Mouse (Mus musculus): ENCODE data around the gene Pgam2. TPM values are rescaled to one million over a fixed set of nuclear protein-coding genes. Genes with fewer than 3 reads are reported as not detected.

The Pgam2 gene
- polyA plus RNA-seq, 1 experiment from 2014 or later: 4.5 TPM

DNA sequence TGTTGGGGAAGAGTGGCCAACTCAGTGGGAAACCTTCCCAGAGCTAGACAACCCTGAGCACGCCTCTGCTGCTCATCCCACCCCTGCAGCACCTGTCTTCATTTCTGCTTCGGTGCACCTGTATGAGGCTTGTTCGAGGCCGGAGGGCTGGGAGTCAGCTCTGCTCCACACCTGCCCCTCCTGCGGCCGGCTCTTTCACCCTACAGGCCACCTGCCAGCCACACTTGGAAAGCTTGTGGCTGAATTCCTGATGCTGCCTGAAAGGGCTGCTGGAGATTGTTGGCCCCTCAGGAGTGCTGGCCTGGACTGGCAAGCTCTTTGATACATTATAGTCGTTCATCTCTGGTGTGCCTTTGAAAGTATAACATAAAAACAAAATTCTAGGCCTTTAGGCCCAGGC, 36.8 kb upstream of the Pgam2 start:
- H3K4me2 ChIP-seq: no peak overlapping the region
- WGBS: 84% methylated on average over 7 of the region's 7 CpGs

DNA sequence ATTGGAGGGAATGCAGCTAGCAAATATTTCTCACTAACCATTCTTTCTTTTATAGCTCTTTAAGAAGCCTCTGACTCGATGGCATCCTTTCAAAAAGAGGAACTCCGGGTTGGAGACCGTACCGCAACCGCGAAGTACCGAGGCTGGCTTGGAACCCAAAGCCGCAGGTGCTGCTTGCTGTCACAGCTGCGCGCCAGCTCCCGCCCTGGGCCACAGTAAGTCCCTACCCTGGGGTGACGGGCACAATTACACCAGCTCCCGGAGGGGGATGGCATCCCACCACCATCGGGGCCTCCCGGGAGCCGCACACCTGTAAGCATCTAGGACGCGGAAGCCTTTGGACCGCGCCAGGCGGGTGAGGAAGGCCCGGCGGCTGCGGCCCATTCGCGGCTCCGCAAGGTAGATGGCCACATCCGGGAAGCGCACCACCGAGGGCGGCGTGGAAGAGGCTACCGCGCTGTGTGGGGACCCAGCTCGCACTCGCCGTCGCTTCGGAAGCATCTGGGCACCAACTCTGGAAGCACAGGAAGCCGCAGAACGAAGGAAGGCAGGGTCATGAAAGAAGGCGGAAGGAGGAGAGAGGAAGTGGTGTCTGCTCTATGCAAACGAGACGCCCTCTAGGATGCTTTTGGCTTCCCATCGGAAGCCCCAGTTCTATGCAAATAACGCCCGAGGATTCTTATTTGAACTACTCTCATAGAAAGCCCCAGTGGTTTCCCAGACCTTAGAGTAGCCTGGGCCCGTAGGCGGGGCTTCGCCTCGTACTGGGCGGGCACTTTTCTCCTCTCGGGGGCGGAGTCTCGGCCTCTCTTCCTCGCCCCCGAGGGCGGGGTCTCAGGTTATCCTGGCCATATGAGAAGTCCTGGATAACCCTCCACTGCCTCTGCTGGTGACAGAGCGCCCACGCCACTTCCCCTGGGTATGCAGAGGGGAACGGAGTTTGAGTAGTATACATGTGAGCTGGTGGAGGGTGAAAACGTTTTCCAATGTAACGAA, 34.0 kb upstream of the Pgam2 start, which contains the start of gene Polm:
TSS of gene Polm (minus strand) at position 766 of the 996 bp plus-strand sequence.
- under 1% methylated on average over 63 of the region's 63 CpGs for WGBS
- peak within 1 kb of the TSS; percentile 87 for H3K4me2 ChIP-seq
- peak within 1 kb of the TSS; percentile 77 for H3K9ac ChIP-seq (ENCODE audit: low read length)
- no peaks in the 10 kb centered on the region for H3K36me3 ChIP-seq (ENCODE audit: control insufficient read depth, insufficient read depth, low read length)
- H3K9me3 ChIP-seq (ENCODE audit: control insufficient read depth, low read length): no peaks in the 10 kb centered on the region
- peak within 1 kb of the TSS; percentile 73 for H3K4me3 ChIP-seq (ENCODE audit: low read depth, low read length)
- ATAC-seq (ENCODE audit: low FRiP score) (peak; percentile 97), DNase-seq (ENCODE audit: low spot score, missing footprints) (peak; percentile 99)
- 0 out of 2 replicates have a peak, but pooled peaks cover 3% of the 10 kb centered on the region for H3K4me1 ChIP-seq (ENCODE audit: control insufficient read depth, insufficient read depth, low read length)
- no peaks in the 10 kb centered on the region for H3K27me3 ChIP-seq (ENCODE audit: control insufficient read depth, insufficient read depth, low read length)
- H3K27ac ChIP-seq (ENCODE audit: low read depth, low read length): peak within 1 kb of the TSS; percentile 26; the same call in 1 of the 2 replicates

More for the DNA sequence above, 36.8 kb upstream of the Pgam2 start:
- no peak overlapping the region for H3K9ac ChIP-seq (ENCODE audit: low read length)
- 0 out of 2 replicates have a peak, but pooled peaks cover 3% of the 10 kb centered on the region for H3K4me1 ChIP-seq (ENCODE audit: control insufficient read depth, insufficient read depth, low read length)
- no peak overlapping the region for H3K4me3 ChIP-seq (ENCODE audit: low read depth, low read length)
- ATAC-seq (ENCODE audit: low FRiP score): no peak
- H3K9me3 ChIP-seq (ENCODE audit: control insufficient read depth, low read length): no peaks in the 10 kb centered on the region
- no peaks in the 10 kb centered on the region for H3K36me3 ChIP-seq (ENCODE audit: control insufficient read depth, insufficient read depth, low read length)
- H3K27me3 ChIP-seq (ENCODE audit: control insufficient read depth, insufficient read depth, low read length): no peaks in the 10 kb centered on the region
- DNase-seq (ENCODE audit: low spot score, missing footprints): no peak
- no peak overlapping the region for H3K27ac ChIP-seq (ENCODE audit: low read depth, low read length)

DNA sequence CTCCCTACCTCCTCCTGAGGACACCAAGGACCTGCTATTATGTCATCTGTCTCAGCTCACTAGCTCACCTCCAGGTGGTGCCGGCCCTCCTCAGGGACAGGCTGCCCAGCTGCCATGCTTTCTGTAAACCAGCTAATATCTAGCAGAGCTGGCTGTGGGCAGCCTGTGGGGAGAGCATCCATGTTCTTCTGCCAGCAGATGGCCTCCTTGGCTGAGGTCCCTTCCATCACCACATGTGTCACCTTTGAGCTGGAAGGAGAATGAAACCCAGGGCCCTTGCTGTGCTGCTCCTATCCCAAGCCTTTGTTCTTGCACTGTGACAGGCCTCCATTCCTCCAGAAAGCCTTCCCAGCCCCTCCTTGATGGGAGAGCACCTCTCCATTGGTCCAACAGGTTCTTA, 32.6 kb upstream of the Pgam2 start:
- Histone ChIP-seq H3K27ac (ENCODE audit: low read depth, low read length) (no peak overlapping the region), H3K36me3 (ENCODE audit: control insufficient read depth, insufficient read depth, low read length) (no peaks in the 10 kb centered on the region), H3K4me1 (ENCODE audit: control insufficient read depth, insufficient read depth, low read length) (0 out of 2 replicates have a peak, but pooled peaks cover 3% of the 10 kb centered on the region), H3K9me3 (ENCODE audit: control insufficient read depth, low read length) (no peaks in the 10 kb centered on the region), H3K9ac (ENCODE audit: low read length) (no peak overlapping the region), H3K4me2 (no peak overlapping the region), H3K4me3 (ENCODE audit: low read depth, low read length) (no peak overlapping the region), H3K27me3 (ENCODE audit: control insufficient read depth, insufficient read depth, low read length) (no peaks in the 10 kb centered on the region)
- 53% methylated on average over 1 of the region's 1 CpGs for WGBS
- DNase-seq (ENCODE audit: low spot score, missing footprints): no peak
- ATAC-seq (ENCODE audit: low FRiP score): no peak

DNA sequence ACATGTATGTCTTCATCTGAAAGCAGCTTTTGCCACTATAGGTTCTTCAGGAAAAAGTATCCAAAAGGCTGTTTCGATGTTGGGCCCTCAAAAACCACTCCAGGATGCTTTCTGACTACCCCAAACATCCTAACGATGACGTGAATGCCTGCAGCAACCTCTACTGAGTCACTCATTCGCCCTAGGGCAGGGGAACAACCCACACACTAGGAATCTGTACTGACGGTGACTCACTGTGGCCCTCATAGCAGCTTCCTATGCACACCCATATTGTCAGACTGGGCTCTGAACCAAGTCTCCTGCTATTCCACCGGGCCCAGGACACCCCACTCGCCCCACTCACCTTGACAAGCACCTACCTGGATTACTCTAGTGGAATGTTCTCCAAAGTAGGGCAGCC, 31.5 kb upstream of the Pgam2 start:
- DNase-seq (ENCODE audit: low spot score, missing footprints) (no peak), ATAC-seq (ENCODE audit: low FRiP score) (no peak)
- H3K27ac ChIP-seq (ENCODE audit: low read depth, low read length): no peak overlapping the region
- no peaks in the 10 kb centered on the region for H3K27me3 ChIP-seq (ENCODE audit: control insufficient read depth, insufficient read depth, low read length)
- H3K4me2 ChIP-seq: no peak overlapping the region
- H3K36me3 ChIP-seq (ENCODE audit: control insufficient read depth, insufficient read depth, low read length): no peaks in the 10 kb centered on the region
- H3K9me3 ChIP-seq (ENCODE audit: control insufficient read depth, low read length): no peaks in the 10 kb centered on the region
- no peak overlapping the region for H3K9ac ChIP-seq (ENCODE audit: low read length)
- H3K4me3 ChIP-seq (ENCODE audit: low read depth, low read length): no peak overlapping the region
- H3K4me1 ChIP-seq (ENCODE audit: control insufficient read depth, insufficient read depth, low read length): 0 out of 2 replicates have a peak, but pooled peaks cover 3% of the 10 kb centered on the region
- 92% methylated on average over 7 of the region's 7 CpGs for WGBS

DNA sequence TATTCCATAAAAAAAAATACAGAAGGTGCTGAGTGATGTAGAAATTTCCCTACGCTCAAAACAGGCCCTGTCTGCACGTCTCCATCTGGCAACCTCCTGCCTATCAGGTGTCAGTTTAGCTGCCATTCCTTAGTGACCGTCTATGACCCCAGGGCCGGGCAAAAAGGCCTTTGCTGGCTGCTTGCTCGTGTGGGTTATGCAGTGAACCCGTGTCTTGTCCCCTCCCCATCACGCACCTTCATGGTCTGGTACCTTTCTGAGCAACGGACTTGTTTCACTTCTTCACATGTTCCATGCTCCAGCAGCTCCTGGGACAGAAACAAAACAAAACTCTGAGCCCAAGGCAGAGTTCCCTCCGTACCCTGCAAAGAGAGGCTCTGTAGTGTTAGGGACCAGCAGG, 31.0 kb upstream of the Pgam2 start:
- Histone ChIP-seq H3K4me2 (no peak overlapping the region), H3K4me3 (ENCODE audit: low read depth, low read length) (no peak overlapping the region), H3K4me1 (ENCODE audit: control insufficient read depth, insufficient read depth, low read length) (0 out of 2 replicates have a peak, but pooled peaks cover 3% of the 10 kb centered on the region), H3K9ac (ENCODE audit: low read length) (no peak overlapping the region), H3K36me3 (ENCODE audit: control insufficient read depth, insufficient read depth, low read length) (no peaks in the 10 kb centered on the region), H3K27ac (ENCODE audit: low read depth, low read length) (no peak overlapping the region), H3K27me3 (ENCODE audit: control insufficient read depth, insufficient read depth, low read length) (no peaks in the 10 kb centered on the region), H3K9me3 (ENCODE audit: control insufficient read depth, low read length) (no peaks in the 10 kb centered on the region)
- WGBS: 90% methylated on average over 9 of the region's 9 CpGs
- no peak for DNase-seq (ENCODE audit: low spot score, missing footprints)
- ATAC-seq (ENCODE audit: low FRiP score): no peak

DNA sequence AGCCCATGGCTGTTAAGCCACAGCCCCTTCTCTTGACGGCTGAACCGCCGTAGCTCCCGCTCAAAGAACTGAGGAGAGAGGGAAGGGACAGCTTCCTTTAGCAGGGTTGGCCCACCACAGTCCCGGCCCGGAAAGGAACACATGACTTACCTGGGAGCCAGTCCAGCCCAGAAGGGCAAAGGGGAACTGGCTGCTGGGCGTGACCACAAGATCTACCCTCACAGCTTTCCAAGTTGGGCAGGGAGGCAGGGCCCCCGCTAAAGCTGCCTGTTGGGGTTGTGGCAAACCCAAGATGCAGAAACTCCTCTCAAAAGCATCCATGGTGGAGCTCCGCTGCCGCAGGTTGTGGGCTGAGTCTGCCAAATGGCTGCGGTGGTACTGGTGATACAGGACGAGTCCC, 25.8 kb upstream of the Pgam2 start:
- Histone ChIP-seq H3K4me3 (ENCODE audit: low read depth, low read length) (no peak overlapping the region), H3K27ac (ENCODE audit: low read depth, low read length) (no peak overlapping the region), H3K36me3 (ENCODE audit: control insufficient read depth, insufficient read depth, low read length) (peaks cover 3% of the 10 kb centered on the region; the same call in 1 of the 2 replicates), H3K4me1 (ENCODE audit: control insufficient read depth, insufficient read depth, low read length) (no peaks in the 10 kb centered on the region), H3K4me2 (no peak overlapping the region), H3K9ac (ENCODE audit: low read length) (no peak overlapping the region), H3K27me3 (ENCODE audit: control insufficient read depth, insufficient read depth, low read length) (no peaks in the 10 kb centered on the region), H3K9me3 (ENCODE audit: control insufficient read depth, low read length) (no peaks in the 10 kb centered on the region)
- no peak for DNase-seq (ENCODE audit: low spot score, missing footprints)
- 90% methylated on average over 12 of the region's 12 CpGs for WGBS
- no peak for ATAC-seq (ENCODE audit: low FRiP score)

DNA sequence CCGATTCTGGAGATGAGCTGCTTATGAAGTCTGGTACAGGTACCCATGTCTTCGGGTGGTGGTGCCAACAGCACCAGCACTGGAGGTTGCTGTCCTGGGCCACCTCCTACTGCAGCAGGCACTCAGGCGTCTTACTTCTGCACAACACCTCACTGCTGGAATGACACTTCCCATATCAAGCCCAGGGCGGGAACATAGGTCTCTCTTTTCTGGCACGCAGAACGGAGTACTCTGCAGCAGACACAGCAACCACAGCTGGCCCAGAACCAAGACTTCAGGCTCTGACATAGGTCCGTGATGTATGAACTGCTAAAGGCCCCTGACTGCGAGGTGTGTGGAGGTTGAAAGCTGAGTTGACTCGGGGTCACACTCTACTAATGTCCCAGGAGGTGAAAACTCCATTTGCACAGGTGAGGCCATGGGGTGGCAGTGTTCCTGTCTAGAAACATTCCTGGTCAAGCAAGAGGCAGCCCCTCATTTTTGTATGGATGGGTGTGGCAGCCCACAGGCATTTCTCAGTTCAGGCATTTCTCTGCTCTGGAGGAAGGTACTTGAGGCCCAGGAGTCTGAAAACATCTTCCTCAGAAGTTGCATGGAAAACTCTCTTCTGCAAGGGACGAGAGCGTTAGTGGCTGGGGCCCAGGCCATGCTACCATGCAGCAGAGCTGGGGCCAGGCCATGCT, 25.1 kb upstream of the Pgam2 start:
- peaks cover 3% of the 10 kb centered on the region; the same call in 1 of the 2 replicates for H3K36me3 ChIP-seq (ENCODE audit: control insufficient read depth, insufficient read depth, low read length)
- no peaks in the 10 kb centered on the region for H3K9me3 ChIP-seq (ENCODE audit: control insufficient read depth, low read length)
- no peak overlapping the region for H3K9ac ChIP-seq (ENCODE audit: low read length)
- DNase-seq (ENCODE audit: low spot score, missing footprints) (no peak), ATAC-seq (ENCODE audit: low FRiP score) (no peak)
- no peaks in the 10 kb centered on the region for H3K27me3 ChIP-seq (ENCODE audit: control insufficient read depth, insufficient read depth, low read length)
- H3K27ac ChIP-seq (ENCODE audit: low read depth, low read length): no peak overlapping the region
- no peak overlapping the region for H3K4me2 ChIP-seq
- no peaks in the 10 kb centered on the region for H3K4me1 ChIP-seq (ENCODE audit: control insufficient read depth, insufficient read depth, low read length)
- 88% methylated on average over 11 of the region's 11 CpGs for WGBS
- H3K4me3 ChIP-seq (ENCODE audit: low read depth, low read length): no peak overlapping the region

DNA sequence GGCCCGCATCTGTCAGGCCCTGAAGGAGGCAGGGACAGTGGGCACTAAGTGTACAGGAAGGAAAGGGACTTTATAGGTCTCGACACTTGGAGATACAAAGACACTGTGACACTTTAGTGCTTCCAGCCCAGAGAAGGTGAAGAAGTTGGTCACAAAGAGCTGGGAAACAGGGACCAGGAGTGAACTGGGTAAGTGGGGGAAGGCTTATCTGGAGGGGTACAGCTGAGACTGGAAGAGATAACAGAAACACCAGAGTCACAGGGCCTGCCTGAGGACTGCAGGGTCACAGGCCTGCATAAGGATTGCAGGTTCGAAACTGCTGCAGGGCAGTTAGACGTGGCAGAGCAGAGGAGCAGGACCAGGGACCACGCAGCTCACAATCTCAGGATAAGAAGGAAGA, 24.4 kb upstream of the Pgam2 start:
- WGBS: 93% methylated on average over 5 of the region's 5 CpGs
- no peaks in the 10 kb centered on the region for H3K9me3 ChIP-seq (ENCODE audit: control insufficient read depth, low read length)

DNA sequence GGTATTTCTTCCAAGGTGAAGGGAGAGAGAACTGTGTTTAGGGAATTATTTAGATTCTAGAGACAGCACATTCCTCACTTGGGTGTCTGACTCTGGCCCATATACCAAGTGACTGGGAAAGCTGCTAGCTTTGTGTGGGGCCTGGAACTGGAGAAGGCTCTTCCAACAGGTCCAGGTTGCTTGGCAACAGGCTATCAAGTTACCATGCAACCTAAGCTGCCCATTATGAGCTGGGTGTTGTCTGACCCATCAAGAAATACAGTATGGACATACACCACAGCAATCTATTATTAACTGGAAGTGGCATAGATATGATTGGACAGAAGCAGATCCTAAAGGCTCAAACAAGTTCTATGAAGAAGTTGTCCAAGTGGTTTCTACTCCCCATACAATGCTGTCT, 21.9 kb upstream of the Pgam2 start:
- DNase-seq (ENCODE audit: low spot score, missing footprints): no peak
- Histone ChIP-seq H3K4me2 (no peak overlapping the region), H3K9me3 (ENCODE audit: control insufficient read depth, low read length) (no peaks in the 10 kb centered on the region), H3K4me1 (ENCODE audit: control insufficient read depth, insufficient read depth, low read length) (no peaks in the 10 kb centered on the region), H3K27ac (ENCODE audit: low read depth, low read length) (no peak overlapping the region), H3K9ac (ENCODE audit: low read length) (no peak overlapping the region), H3K36me3 (ENCODE audit: control insufficient read depth, insufficient read depth, low read length) (peaks cover 3% of the 10 kb centered on the region; the same call in 1 of the 2 replicates), H3K4me3 (ENCODE audit: low read depth, low read length) (no peak overlapping the region), H3K27me3 (ENCODE audit: control insufficient read depth, insufficient read depth, low read length) (no peaks in the 10 kb centered on the region)
- no peak for ATAC-seq (ENCODE audit: low FRiP score)

More for the DNA sequence above, 24.4 kb upstream of the Pgam2 start:
- H3K4me2 ChIP-seq: no peak overlapping the region
- H3K4me3 ChIP-seq (ENCODE audit: low read depth, low read length): no peak overlapping the region
- ATAC-seq (ENCODE audit: low FRiP score) (no peak), DNase-seq (ENCODE audit: low spot score, missing footprints) (no peak)
- H3K9ac ChIP-seq (ENCODE audit: low read length): no peak overlapping the region
- H3K36me3 ChIP-seq (ENCODE audit: control insufficient read depth, insufficient read depth, low read length): peaks cover 3% of the 10 kb centered on the region; the same call in 1 of the 2 replicates
- no peaks in the 10 kb centered on the region for H3K27me3 ChIP-seq (ENCODE audit: control insufficient read depth, insufficient read depth, low read length)
- H3K27ac ChIP-seq (ENCODE audit: low read depth, low read length): no peak overlapping the region
- no peaks in the 10 kb centered on the region for H3K4me1 ChIP-seq (ENCODE audit: control insufficient read depth, insufficient read depth, low read length)
